Mouse (Mus musculus): Measurements from ENCODE around the gene Ccdc14. TPM values are rescaled to one million over a fixed set of nuclear protein-coding genes. Genes with fewer than 3 reads are reported as not detected.
A peak's percentile ranks its signal among the peaks of the same experiment; 100 is the strongest.
"Not testable (repeated sequence)": the region's sequence is repeated elsewhere in the genome, so short reads cannot be mapped to it uniquely, and the experiment has no call there.

The Ccdc14 gene
- total RNA-seq, 2 experiments from 2014 or later: 2.1 to 3.4 TPM

DNA sequence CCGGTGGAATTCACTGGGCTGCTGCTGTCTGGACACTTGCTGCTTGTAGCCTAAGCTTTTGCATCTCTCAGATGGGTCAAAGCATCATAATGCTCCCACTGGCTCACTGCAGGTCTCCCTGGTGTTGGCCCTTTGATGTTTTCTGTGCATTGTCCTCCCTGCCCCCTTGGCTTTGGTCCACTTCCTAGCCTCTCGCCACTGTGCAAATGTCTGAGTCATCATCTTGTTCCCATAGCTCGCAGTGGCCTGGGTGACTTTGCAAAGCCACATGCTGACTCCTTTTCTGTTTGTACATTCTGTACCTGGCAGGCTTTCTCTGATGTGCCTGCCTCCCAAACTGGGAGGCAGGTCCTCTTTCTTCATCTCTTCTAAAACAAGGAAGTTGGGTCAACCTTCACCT, 17.6 kb upstream of the Ccdc14 start:
- Histone ChIP-seq H3K4me3 (no peak overlapping the region), H3K27ac (no peak overlapping the region)
- intact Hi-C loops (cut with DNase I): no loop called here
- DNase-seq (ENCODE audit: extremely low spot score in 1 of 2, low spot score in 2 of 2): no peak
- TF ChIP-seq CTCF (IDR thresholded peaks at IDR 0.05): no peak

DNA sequence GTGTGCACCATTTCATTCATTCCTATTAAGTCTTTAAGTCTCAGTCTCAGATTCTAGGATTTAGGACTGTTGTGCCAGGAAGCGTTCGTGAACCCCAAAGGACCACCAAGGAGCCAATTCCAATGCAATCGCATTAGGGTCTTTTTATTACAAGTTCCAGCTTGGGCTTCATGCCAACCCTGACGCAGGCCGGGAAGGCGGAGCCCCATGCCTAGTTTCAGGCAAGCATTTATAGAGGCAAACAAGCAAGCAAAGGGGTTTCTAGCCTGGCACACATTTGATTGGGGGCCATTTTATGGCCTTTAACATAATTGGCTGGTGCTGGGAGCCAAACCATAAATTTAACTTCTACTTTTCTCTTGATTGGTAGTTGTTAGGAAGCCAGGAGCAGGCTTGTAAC, 16.1 kb upstream of the Ccdc14 start:
- intact Hi-C loops (cut with DNase I): no loop called here

GRCm38 (mm10) chr16:34681823-34682222, 8.6 kb upstream of the Ccdc14 start:
- no peak for DNase-seq (ENCODE audit: extremely low spot score in 1 of 2, low spot score in 2 of 2)
- intact Hi-C loops (cut with DNase I): no loop called here
- Histone ChIP-seq H3K4me3 (no peak overlapping the region), H3K27ac (no peak overlapping the region)
- TF ChIP-seq CTCF (IDR thresholded peaks at IDR 0.05): no peak

More for the DNA sequence above, 16.1 kb upstream of the Ccdc14 start:
- no peak for TF ChIP-seq CTCF (IDR thresholded peaks at IDR 0.05)
- no peak for DNase-seq (ENCODE audit: extremely low spot score in 1 of 2, low spot score in 2 of 2)
- no peak overlapping the region for H3K27ac ChIP-seq
- H3K4me3 ChIP-seq: no peak overlapping the region

- TF ChIP-seq CTCF (IDR thresholded peaks at IDR 0.05): no peak
- H3K27ac ChIP-seq: no peak overlapping the region
- no peak for DNase-seq (ENCODE audit: extremely low spot score in 1 of 2, low spot score in 2 of 2)
- peak overlapping the region; percentile 56 for H3K4me3 ChIP-seq
- intact Hi-C loops (cut with DNase I): no loop called here
Observed at GRCm38 (mm10) chr16:34689879-34690278, 537 bp upstream of the Ccdc14 start.

GRCm38 (mm10) chr16:34691156-34691555, 740 bp downstream of the Ccdc14 start:
- no peak for DNase-seq (ENCODE audit: extremely low spot score in 1 of 2, low spot score in 2 of 2)
- Histone ChIP-seq H3K27ac (no peak overlapping the region), H3K4me3 (peak overlapping the region; percentile 56)
- TF ChIP-seq CTCF (IDR thresholded peaks at IDR 0.05): no peak
- intact Hi-C loops (cut with DNase I): no loop called here

GRCm38 (mm10) chr16:34694477-34694876, 4.1 kb downstream of the Ccdc14 start:
- H3K4me3 ChIP-seq: no peak overlapping the region
- no peak for DNase-seq (ENCODE audit: extremely low spot score in 1 of 2, low spot score in 2 of 2)
- intact Hi-C loops (cut with DNase I): no loop called here
- no peak overlapping the region for H3K27ac ChIP-seq
- no peak for TF ChIP-seq CTCF (IDR thresholded peaks at IDR 0.05)

GRCm38 (mm10) chr16:34698721-34699120, 8.3 kb downstream of the Ccdc14 start:
- DNase-seq (ENCODE audit: extremely low spot score in 1 of 2, low spot score in 2 of 2); intact Hi-C loops (cut with DNase I); H3K4me3 ChIP-seq; H3K27ac ChIP-seq: not testable (repeated sequence)

GRCm38 (mm10) chr16:34700165-34700827, 9.9 kb downstream of the Ccdc14 start:
- intact Hi-C loops (cut with DNase I): loop anchor here (1.0 to 5.0 kb wide), 3 partner anchors 33 to 398 kb away; no protein-coding TSS in a partner anchor
- Histone ChIP-seq H3K27ac (no peak overlapping the region), H3K4me3 (no peak overlapping the region)
- peak; percentile 66 to 78 for DNase-seq (ENCODE audit: extremely low spot score in 1 of 2, low spot score in 2 of 2)
- peak; percentile 90 for TF ChIP-seq CTCF (IDR thresholded peaks at IDR 0.05)

GRCm38 (mm10) chr16:34700828-34701216, 10.4 kb downstream of the Ccdc14 start:
- no peak overlapping the region for H3K27ac ChIP-seq
- intact Hi-C loops (cut with DNase I): loop anchor here (1.0 to 5.0 kb wide), 3 partner anchors 34 to 399 kb away; no protein-coding TSS in a partner anchor
- TF ChIP-seq CTCF (IDR thresholded peaks at IDR 0.05): no peak
- no peak overlapping the region for H3K4me3 ChIP-seq
- no peak for DNase-seq (ENCODE audit: extremely low spot score in 1 of 2, low spot score in 2 of 2)

DNA sequence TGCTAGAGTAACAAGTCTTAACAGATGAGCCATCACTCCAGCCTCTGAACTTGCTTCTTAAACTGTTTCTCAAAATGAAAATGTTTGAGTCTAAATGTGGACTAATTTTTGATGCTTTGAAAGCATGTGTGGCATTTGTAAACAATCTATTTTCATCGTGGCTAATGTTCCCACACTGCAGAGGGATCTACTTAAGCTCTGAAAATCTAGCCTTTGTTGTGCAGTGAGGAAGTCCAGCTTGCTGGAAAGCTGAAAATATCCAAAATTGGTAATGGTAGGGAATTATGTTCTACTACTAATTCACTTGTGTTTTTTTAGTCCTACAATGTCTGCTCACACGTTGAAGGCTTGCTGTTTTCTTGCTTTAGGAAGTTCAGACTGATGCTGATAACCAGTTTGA, 15.6 kb downstream of the Ccdc14 start:
- no peak overlapping the region for H3K27ac ChIP-seq
- TF ChIP-seq CTCF (IDR thresholded peaks at IDR 0.05): no peak
- intact Hi-C loops (cut with DNase I): no loop called here
- H3K4me3 ChIP-seq: no peak overlapping the region
- no peak for DNase-seq (ENCODE audit: extremely low spot score in 1 of 2, low spot score in 2 of 2)

GRCm38 (mm10) chr16:34706487-34706946, 16.1 kb downstream of the Ccdc14 start:
- no peak overlapping the region for H3K4me3 ChIP-seq

DNA sequence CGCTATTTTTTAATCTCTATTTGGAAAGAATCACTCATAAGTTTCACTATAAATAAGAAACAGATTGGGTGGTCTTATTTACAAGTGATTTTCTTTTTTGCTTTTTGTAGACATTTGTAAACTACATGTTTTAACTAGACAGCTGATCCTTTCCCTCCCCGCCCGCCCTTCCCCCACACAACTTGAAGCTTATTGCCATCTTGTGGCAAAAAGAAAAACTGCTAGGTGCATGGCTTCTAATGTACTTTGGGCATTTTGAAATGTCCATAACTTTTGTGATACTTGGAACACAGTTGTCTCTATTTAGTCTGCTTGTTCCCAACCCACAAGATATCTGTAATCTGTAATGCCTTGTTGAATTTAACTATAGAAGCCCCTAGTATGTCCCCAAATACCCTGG, 21.1 kb downstream of the Ccdc14 start:
- H3K27ac ChIP-seq: no peak overlapping the region
- no peak overlapping the region for H3K4me3 ChIP-seq
- no peak for DNase-seq (ENCODE audit: extremely low spot score in 1 of 2, low spot score in 2 of 2)
- intact Hi-C loops (cut with DNase I): no loop called here
- TF ChIP-seq CTCF (IDR thresholded peaks at IDR 0.05): peak; percentile 68

More at GRCm38 (mm10) chr16:34706487-34706946, 16.1 kb downstream of the Ccdc14 start:
- peak overlapping the region; percentile 53 for H3K27ac ChIP-seq
- intact Hi-C loops (cut with DNase I): no loop called here
- DNase-seq (ENCODE audit: extremely low spot score in 1 of 2, low spot score in 2 of 2): no peak
- TF ChIP-seq CTCF (IDR thresholded peaks at IDR 0.05): no peak

- H3K27ac ChIP-seq: no peak overlapping the region
- H3K4me3 ChIP-seq: no peak overlapping the region
- DNase-seq (ENCODE audit: extremely low spot score in 1 of 2, low spot score in 2 of 2): no peak
- TF ChIP-seq CTCF (IDR thresholded peaks at IDR 0.05): no peak
- intact Hi-C loops (cut with DNase I): no loop called here
Observed at GRCm38 (mm10) chr16:34725156-34725555, 34.7 kb downstream of the Ccdc14 start.

- DNase-seq (ENCODE audit: extremely low spot score in 1 of 2, low spot score in 2 of 2); H3K27ac ChIP-seq; intact Hi-C loops (cut with DNase I); H3K4me3 ChIP-seq: not testable (repeated sequence)
Observed at GRCm38 (mm10) chr16:34728610-34729009, 38.2 kb downstream of the Ccdc14 start.

All from left cerebral cortex, adult 2 months (tissue).